Mouse (Mus musculus): ENCODE results near the gene Ccn1. TPM values are rescaled to one million over a fixed set of nuclear protein-coding genes. Genes with fewer than 3 reads are reported as not detected.

The Ccn1 gene
- 9.6 TPM for polyA plus RNA-seq (2015; fragmentation: Illumina TruSeq; extraction: RNeasy Lipid Tissue Mini Kit (QIAGEN cat#74804); ENCODE audit: low read depth, low replicate concordance)

DNA sequence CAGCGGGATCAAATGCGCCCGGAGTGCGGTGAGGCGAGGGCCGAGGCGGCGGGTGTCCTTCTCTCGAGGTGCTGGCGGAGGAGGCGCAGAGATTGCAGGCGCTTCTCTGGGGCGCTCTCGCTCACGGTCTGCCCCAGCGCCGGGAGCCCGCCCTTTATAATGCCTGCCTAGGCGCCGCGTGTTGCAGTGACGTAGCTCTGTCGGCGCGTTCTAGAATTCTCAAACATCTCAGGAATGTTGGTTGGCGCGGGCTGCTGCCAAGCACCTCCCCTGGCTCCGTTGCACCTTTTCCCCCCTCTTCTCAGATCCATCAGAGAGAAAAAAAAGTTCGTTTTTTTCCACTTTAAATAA lies at the start of gene Ccn1:
Ccn1 (minus strand) TSS at position 130 of the 351 bp plus-strand sequence.

Other genes with a start within 250 kb of the Ccn1 start
- 13.9 TPM for gene Znhit6, start 73.8 kb downstream of the Ccn1 start, polyA plus RNA-seq (2015; fragmentation: Illumina TruSeq; extraction: RNeasy Lipid Tissue Mini Kit (QIAGEN cat#74804); ENCODE audit: low read depth, low replicate concordance)
- gene Ddah1, start 108.7 kb upstream of the Ccn1 start, polyA plus RNA-seq (2015; fragmentation: Illumina TruSeq; extraction: RNeasy Lipid Tissue Mini Kit (QIAGEN cat#74804); ENCODE audit: low read depth, low replicate concordance): 63.8 TPM

All from brain, adult 10 weeks (tissue).